In genomic region chr16:94269635-94270034, GRCm38 (mm10) we compare ENCODE assay signal across 8 mouse cellular contexts. TPM values are rescaled to one million over a fixed set of nuclear protein-coding genes. Genes with fewer than 3 reads are reported as not detected.
DNase-seq lines count a peak whose midpoint lies in the region; ATAC-seq and TF ChIP-seq lines count a peak whose summit lies in the region.

No protein-coding gene starts in this region.

- peaks cover 2% of the 10 kb centered on the region for H3K9me3 ChIP-seq in CH12.LX (replicated peaks; ENCODE audit: low read length)
- H3K9me3 ChIP-seq in forebrain, embryonic 11.5 days (ENCODE audit: control insufficient read depth, low read length): no peaks in the 10 kb centered on the region
- H3K9me3 ChIP-seq in heart, embryonic 15.5 days (replicated peaks): no peaks in the 10 kb centered on the region
- H3K9me3 ChIP-seq in stomach, embryonic 14.5 days (ENCODE audit: control insufficient read depth, low read depth, low read length): no peaks in the 10 kb centered on the region

- TF ChIP-seq POLR2A in CH12.LX (IDR thresholded peaks at IDR 0.05; ENCODE audit: low read depth, low read length): no peak
- no peak for TF ChIP-seq POLR2A in liver, adult 2 months (IDR thresholded peaks at IDR 0.05; ENCODE audit: extremely low read depth, insufficient read depth, low read length)

- in situ Hi-C loops in CH12.LX (cut with MboI; ENCODE audit: low pct_ligation_motif_present, low pct_unique_long_range_greater_than_20kb, low sequenced_read_pairs): loop anchor here (10.0 to 25.0 kb wide), 3 partner anchors 325 to 582 kb away; partner anchors contain the start of gene Cbr3

- H3K27ac ChIP-seq in CH12.LX (ENCODE audit: insufficient read depth, low read depth): no peak overlapping the region
- no peak overlapping the region for H3K27ac ChIP-seq in forebrain, embryonic 11.5 days (ENCODE audit: low read depth, low read length)
- H3K27ac ChIP-seq in heart, embryonic 15.5 days: no peak overlapping the region
- H3K27ac ChIP-seq in liver, adult 2 months (replicated peaks; ENCODE audit: insufficient read depth, low read depth, low read length): no peak overlapping the region
- H3K27ac ChIP-seq in stomach, embryonic 14.5 days (ENCODE audit: low read length): no peak overlapping the region

- DNase-seq in CH12.LX (ENCODE audit: extremely low read depth): peak; percentile 81
- peak; percentile 54 for DNase-seq in c-Kit-positive CD71-positive TER-119-negative erythroid progenitor cells, embryonic 14.5 days (ENCODE audit: low read depth)
- peak; percentile 90 for DNase-seq in forebrain, embryonic 11.5 days (ENCODE audit: low spot score)
- peak; percentile 94 for DNase-seq in kidney, postnatal 10 days
- peak; percentile 59 for DNase-seq in liver, adult 2 months (ENCODE audit: extremely low read depth, low read depth, low spot score)
- peak; percentile 33 to 63 for DNase-seq in natural killer cell, adult 2 months (ENCODE audit: low spot score in 2 of 2)

- dilution Hi-C loops in CH12.LX (cut with MboI; ENCODE audit: extremely low pct_ligation_motif_present, extremely low pct_unique_long_range_greater_than_20kb, low sequenced_read_pairs): no loop called here

- peaks cover 19 to 63% of the 10 kb centered on the region in 2 experiments for H3K36me3 ChIP-seq in CH12.LX (replicated peaks in 1 of 2; ENCODE audit: control insufficient read depth in 1 of 2, insufficient read depth in 1 of 2, low read length in 1 of 2)
- no peaks in the 10 kb centered on the region; the same call in 1 of the 2 replicates for H3K36me3 ChIP-seq in forebrain, embryonic 11.5 days (ENCODE audit: control insufficient read depth, insufficient read depth, low read length)
- peaks cover 3% of the 10 kb centered on the region; the same call in 1 of the 2 replicates for H3K36me3 ChIP-seq in heart, embryonic 15.5 days
- no peaks in the 10 kb centered on the region for H3K36me3 ChIP-seq in liver, adult 2 months (ENCODE audit: control insufficient read depth, insufficient read depth, low read length)
- no peaks in the 10 kb centered on the region for H3K36me3 ChIP-seq in stomach, embryonic 14.5 days (ENCODE audit: control insufficient read depth, insufficient read depth, low read length)

- H3K4me3 ChIP-seq in CH12.LX (replicated peaks in 1 of 3; ENCODE audit: low read depth in 2 of 3, low read length in 2 of 3, poor library complexity in 1 of 3): no peak overlapping the region
- H3K4me3 ChIP-seq in forebrain, embryonic 11.5 days (ENCODE audit: low read depth, low read length): no peak overlapping the region
- no peak overlapping the region for H3K4me3 ChIP-seq in heart, embryonic 15.5 days
- H3K4me3 ChIP-seq in liver, adult 2 months (ENCODE audit: insufficient read depth, low read depth, low read length): no peak overlapping the region
- no peak overlapping the region for H3K4me3 ChIP-seq in stomach, embryonic 14.5 days (ENCODE audit: low read depth, low read length)

- TF ChIP-seq CTCF in CH12.LX (conservative IDR thresholded peaks at IDR 0.05 in 1 of 2, IDR thresholded peaks at IDR 0.05 in 1 of 2; ENCODE audit: low read depth in 2 of 2, low read length in 2 of 2): peak; percentile 98 to 99
- peak; percentile 87 for TF ChIP-seq CTCF in liver, adult 2 months (IDR thresholded peaks at IDR 0.05; ENCODE audit: low read depth, low read length)

- peak; percentile 93 for TF ChIP-seq RAD21 in CH12.LX (IDR thresholded peaks at IDR 0.05; ENCODE audit: low read depth, low read length)

- H3K4me1 ChIP-seq in CH12.LX (ENCODE audit: control insufficient read depth in 1 of 2, insufficient read depth in 2 of 2): peaks cover 8 to 17% of the 10 kb centered on the region in 2 experiments; a peak in 3 of 4 replicates
- no peaks in the 10 kb centered on the region; the same call in 1 of the 2 replicates for H3K4me1 ChIP-seq in forebrain, embryonic 11.5 days (replicated peaks; ENCODE audit: control insufficient read depth, insufficient read depth, low read length)
- peaks cover 3% of the 10 kb centered on the region for H3K4me1 ChIP-seq in heart, embryonic 15.5 days (replicated peaks)
- H3K4me1 ChIP-seq in liver, adult 2 months (ENCODE audit: control insufficient read depth, insufficient read depth, low read length): peaks cover 2% of the 10 kb centered on the region; the same call in 1 of the 2 replicates
- H3K4me1 ChIP-seq in stomach, embryonic 14.5 days (ENCODE audit: control insufficient read depth, insufficient read depth, low read length): no peaks in the 10 kb centered on the region

- H3K4me2 ChIP-seq in CH12.LX (ENCODE audit: insufficient read depth, low read depth, poor library complexity, severe bottlenecking): no peak overlapping the region; the same call in 1 of the 2 replicates
- peak overlapping the region; percentile 1; the same call in 1 of the 2 replicates for H3K4me2 ChIP-seq in forebrain, embryonic 11.5 days (ENCODE audit: low read depth, low read length, severe bottlenecking)
- H3K4me2 ChIP-seq in heart, embryonic 15.5 days: peak overlapping the region; percentile 45
- H3K4me2 ChIP-seq in stomach, embryonic 14.5 days (replicated peaks; ENCODE audit: low read depth, low read length): peak overlapping the region; percentile 18; the same call in 1 of the 2 replicates

- no peaks in the 10 kb centered on the region for H3K27me3 ChIP-seq in CH12.LX (replicated peaks)
- no peaks in the 10 kb centered on the region for H3K27me3 ChIP-seq in forebrain, embryonic 11.5 days (ENCODE audit: control insufficient read depth, insufficient read depth, low read length)
- H3K27me3 ChIP-seq in heart, embryonic 15.5 days: no peaks in the 10 kb centered on the region
- H3K27me3 ChIP-seq in liver, adult 2 months (ENCODE audit: control insufficient read depth, insufficient read depth, low read length): no peaks in the 10 kb centered on the region
- H3K27me3 ChIP-seq in stomach, embryonic 14.5 days (ENCODE audit: control insufficient read depth, insufficient read depth, low read length): no peaks in the 10 kb centered on the region

- no peak overlapping the region for H3K9ac ChIP-seq in CH12.LX (ENCODE audit: insufficient read depth, low read depth)
- no peak overlapping the region for H3K9ac ChIP-seq in forebrain, embryonic 11.5 days (ENCODE audit: low read length)
- H3K9ac ChIP-seq in heart, embryonic 15.5 days: no peak overlapping the region
- no peak overlapping the region for H3K9ac ChIP-seq in liver, adult 2 months (ENCODE audit: low read depth, low read length)
- no peak overlapping the region for H3K9ac ChIP-seq in stomach, embryonic 14.5 days (replicated peaks; ENCODE audit: low read depth, low read length)

- ATAC-seq in forebrain, embryonic 11.5 days (replicated peaks; ENCODE audit: low FRiP score): peak; percentile 55; the same call in 1 of the 2 replicates
- ATAC-seq in heart, embryonic 15.5 days (replicated peaks; ENCODE audit: insufficient number of reproducible peaks, insufficient read depth, low FRiP score, low read depth): peak; percentile 51; the same call in 1 of the 2 replicates
- ATAC-seq in stomach, embryonic 14.5 days (ENCODE audit: insufficient number of reproducible peaks, insufficient read depth, low FRiP score, low read depth): peak; percentile 50; the same call in 1 of the 2 replicates

- no peaks in the 10 kb centered on the region for H3K79me2 ChIP-seq in CH12.LX (replicated peaks; ENCODE audit: control insufficient read depth, extremely low read depth, insufficient read depth, poor library complexity, severe bottlenecking)
- no peaks in the 10 kb centered on the region for H3K79me2 ChIP-seq in liver, adult 2 months (ENCODE audit: control insufficient read depth, insufficient read depth, low read length)

- 9% methylated on average over 9 of the region's 9 CpGs for WGBS in forebrain, embryonic 11.5 days
- WGBS in heart, embryonic 15.5 days: under 1% methylated on average over 9 of the region's 9 CpGs
- 9% methylated on average over 9 of the region's 9 CpGs for WGBS in liver, adult 2 months
- WGBS in stomach, embryonic 14.5 days: 2% methylated on average over 9 of the region's 9 CpGs

- no peak for TF ChIP-seq EP300 in CH12.LX (IDR thresholded peaks at IDR 0.05; ENCODE audit: low read length)

TF ChIP-seq in CH12.LX, 34 proteins besides CTCF, POLR2A, EP300 and RAD21 (continues in another document):
- no peak for TF ChIP-seq TBP (conservative IDR thresholded peaks at IDR 0.05; ENCODE audit: low read depth, low read length)
- TF ChIP-seq USF1 (IDR thresholded peaks at IDR 0.05; ENCODE audit: low read depth, low read length): no peak
- TF ChIP-seq JUND (conservative IDR thresholded peaks at IDR 0.05; ENCODE audit: low read depth, low read length): no peak; the same call in 1 of the 2 replicates
- TF ChIP-seq IRF4 (IDR thresholded peaks at IDR 0.05; ENCODE audit: low read depth, low read length): peak; percentile 32; the same call in 1 of the 2 replicates
- TF ChIP-seq ZC3H11A (IDR thresholded peaks at IDR 0.05; ENCODE audit: low read depth, low read length): peak; percentile 34
- no peak for TF ChIP-seq ZMIZ1 (IDR thresholded peaks at IDR 0.05; ENCODE audit: low read depth, low read length)
- no peak for TF ChIP-seq GABPA (IDR thresholded peaks at IDR 0.05; ENCODE audit: insufficient replicate concordance, low read depth, low read length)
- TF ChIP-seq PAX5 (IDR thresholded peaks at IDR 0.05; ENCODE audit: low read length): no peak
- TF ChIP-seq MAX (IDR thresholded peaks at IDR 0.05; ENCODE audit: low read length): peak; percentile 33; the same call in 1 of the 2 replicates
- TF ChIP-seq ELF1 (IDR thresholded peaks at IDR 0.05; ENCODE audit: low read depth, low read length): peak; percentile 20; the same call in 1 of the 2 replicates

RNA-seq across cellular contexts. Expression of gene Hlcs, which starts 43.7 kb away (rescaled TPM):
- total RNA-seq in CH12.LX (2012; rRNA removed) (7.8 and 9.4 TPM in 2 replicates), CH12.LX (2014; rRNA removed) (4.2 and 5.3 TPM in 2 replicates)
- polyA plus RNA-seq in CH12.LX (2012; ENCODE audit: insufficient read length, low read depth): 11.3 and 12.5 TPM in 2 replicates
- 13.8 TPM in 2 replicates for polyA plus RNA-seq in forebrain, embryonic 11.5 days (2014; fragmentation: Nextera tagmentation; extraction: Ambion mirVana)
- polyA plus RNA-seq in heart, embryonic 15.5 days (2015; fragmentation: Nextera tagmentation; extraction: Ambion mirVana): 7.4 and 8.5 TPM in 2 replicates
- total RNA-seq in liver, adult 2 months (2014; rRNA removed): 6.0 and 6.4 TPM in 2 replicates
- 6.4 and 7.2 TPM in 2 replicates for polyA plus RNA-seq in liver, adult 2 months (2012; rRNA removed)
- 10.7 and 10.8 TPM in 2 replicates for polyA plus RNA-seq in stomach, embryonic 14.5 days (2014; fragmentation: Nextera tagmentation; extraction: Ambion mirVana)

RNA-seq across cellular contexts. Expression of gene Ripply3, which starts 58.6 kb away (rescaled TPM):
- total RNA-seq in CH12.LX (2012; rRNA removed) (6.1 and 6.5 TPM in 2 replicates), CH12.LX (2014; rRNA removed) (0.20 and 0.28 TPM in 2 replicates)
- 1.0 and 1.3 TPM in 2 replicates for polyA plus RNA-seq in CH12.LX (2012; ENCODE audit: insufficient read length, low read depth)
- 5.4 and 5.7 TPM in 2 replicates for polyA plus RNA-seq in forebrain, embryonic 11.5 days (2014; fragmentation: Nextera tagmentation; extraction: Ambion mirVana)
- 4.5 TPM in 2 replicates for polyA plus RNA-seq in heart, embryonic 15.5 days (2015; fragmentation: Nextera tagmentation; extraction: Ambion mirVana)
- 0.74 and 1.6 TPM in 2 replicates for total RNA-seq in liver, adult 2 months (2014; rRNA removed)
- polyA plus RNA-seq in liver, adult 2 months (2012; rRNA removed): 0.99 and 1.1 TPM in 2 replicates
- 5.9 and 7.3 TPM in 2 replicates for polyA plus RNA-seq in stomach, embryonic 14.5 days (2014; fragmentation: Nextera tagmentation; extraction: Ambion mirVana)
